Mouse (Mus musculus) heart, postnatal 10 days (tissue): ENCODE measurements around the gene Tubb2a. TPM values are rescaled to one million over a fixed set of nuclear protein-coding genes. Genes with fewer than 3 reads are reported as not detected.

ENCODE experiments used
- DNase-seq, 2 experiments: peaks; one replicate each; pipeline ENCODE4 v3.0.0; 2021
- intact Hi-C: fragments of 180-260 bp; cut with DNase I; formaldehyde crosslinking; loops from one replicate; pipeline ENCODE4 v1.15.1; 2025
- total RNA-seq, 2 experiments: library from RNA; stranded (reverse); gene quantifications; 2 replicates each; pipeline ENCODE4 v1.2.3; 2021

Gene Tubb2a
- 100 to 1,000 TPM; 114 to 117 TPM for total RNA-seq

- intact Hi-C loops, result loop anchor here (1.0 to 2.0 kb wide), 2 partner anchors 53 to 78 kb away; partner anchors contain the start of gene Tubb2b
These were observed at the start of gene Tubb2a for GRCm38 (mm10) chr13:34077492-34078271. Gene Tubb2a, minus strand, starts transcription at chr13:34078007.

GRCm38 (mm10) chr13:34125711-34126110 lies 47.9 kb upstream of the Tubb2a start:
- peak; percentile 70 to 71 for DNase-seq
- intact Hi-C loops, result no loop called here

More at GRCm38 (mm10) chr13:34077492-34078271, at the start of gene Tubb2a:
- peak; percentile 95 to 96 for DNase-seq

- DNase-seq, result no peak
- intact Hi-C loops, result no loop called here
These were observed 42.7 kb upstream of the Tubb2a start for GRCm38 (mm10) chr13:34120536-34120935.

GRCm38 (mm10) chr13:34119406-34119805 lies 41.6 kb upstream of the Tubb2a start:
- DNase-seq, result no peak
- intact Hi-C loops, result no loop called here

- intact Hi-C loops, result no loop called here
- DNase-seq, result no peak
These were observed 41.0 kb upstream of the Tubb2a start for GRCm38 (mm10) chr13:34118816-34119215.

DNA sequence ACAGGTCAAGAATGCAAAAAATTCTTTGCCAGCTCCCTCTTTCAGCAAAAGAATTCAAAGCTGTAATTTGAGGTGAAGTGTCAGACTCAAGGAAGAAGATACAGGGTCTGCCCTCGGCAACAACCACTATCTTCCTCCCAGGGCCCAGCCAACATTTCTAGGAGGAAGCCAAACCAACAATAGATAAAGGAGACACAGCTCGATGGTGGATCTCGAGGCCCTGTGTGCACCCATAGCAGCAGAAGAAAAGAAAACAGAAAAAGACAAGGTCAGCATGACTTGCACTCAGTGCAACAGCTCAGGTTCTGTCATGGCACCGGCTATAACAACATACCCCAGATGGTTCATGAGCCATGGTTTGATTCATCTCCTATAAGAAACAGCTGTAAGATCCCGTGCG lies 38.7 kb upstream of the Tubb2a start:
- intact Hi-C loops, result no loop called here
- no peak for DNase-seq

DNA sequence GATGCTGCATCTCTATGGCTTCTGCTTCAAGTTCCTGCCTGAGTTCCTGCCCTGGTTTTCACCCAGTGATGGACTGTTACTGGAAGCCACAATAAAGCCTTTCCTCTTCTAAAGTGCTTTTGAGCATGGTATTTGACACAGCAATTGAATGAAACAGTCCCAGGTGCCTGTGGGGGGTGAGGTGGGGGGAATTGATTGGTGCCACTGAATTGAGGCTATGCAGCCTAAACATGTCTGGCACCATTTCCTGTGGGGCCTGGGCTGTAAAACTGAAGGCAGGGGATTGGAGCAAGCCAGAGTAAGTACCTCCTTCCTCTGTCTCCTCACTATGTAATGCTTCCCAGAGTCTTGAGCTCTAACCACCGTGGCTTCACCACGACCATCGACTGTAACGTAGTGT lies 36.8 kb upstream of the Tubb2a start:
- intact Hi-C loops, result no loop called here
- DNase-seq, result no peak

DNA sequence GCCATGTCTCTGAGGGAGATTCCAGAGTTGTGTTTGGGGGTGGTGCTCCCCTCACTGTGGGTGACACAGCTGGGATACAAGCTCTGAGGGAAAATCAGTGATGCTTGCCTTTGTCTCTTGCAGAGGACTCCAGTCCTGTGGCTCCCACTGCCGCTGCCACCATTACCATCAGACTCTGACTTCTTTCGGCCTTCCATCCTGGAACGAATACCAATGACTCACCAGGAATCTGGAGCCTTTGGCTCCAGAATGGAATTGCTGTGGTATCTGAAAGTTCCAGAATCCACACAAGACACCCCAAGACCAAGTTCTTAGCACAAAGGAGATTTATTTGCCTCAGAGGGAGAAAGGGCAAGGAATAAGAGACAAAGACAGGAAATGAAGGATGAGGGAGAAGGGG lies 35.3 kb upstream of the Tubb2a start:
- no peak for DNase-seq
- intact Hi-C loops, result no loop called here

DNA sequence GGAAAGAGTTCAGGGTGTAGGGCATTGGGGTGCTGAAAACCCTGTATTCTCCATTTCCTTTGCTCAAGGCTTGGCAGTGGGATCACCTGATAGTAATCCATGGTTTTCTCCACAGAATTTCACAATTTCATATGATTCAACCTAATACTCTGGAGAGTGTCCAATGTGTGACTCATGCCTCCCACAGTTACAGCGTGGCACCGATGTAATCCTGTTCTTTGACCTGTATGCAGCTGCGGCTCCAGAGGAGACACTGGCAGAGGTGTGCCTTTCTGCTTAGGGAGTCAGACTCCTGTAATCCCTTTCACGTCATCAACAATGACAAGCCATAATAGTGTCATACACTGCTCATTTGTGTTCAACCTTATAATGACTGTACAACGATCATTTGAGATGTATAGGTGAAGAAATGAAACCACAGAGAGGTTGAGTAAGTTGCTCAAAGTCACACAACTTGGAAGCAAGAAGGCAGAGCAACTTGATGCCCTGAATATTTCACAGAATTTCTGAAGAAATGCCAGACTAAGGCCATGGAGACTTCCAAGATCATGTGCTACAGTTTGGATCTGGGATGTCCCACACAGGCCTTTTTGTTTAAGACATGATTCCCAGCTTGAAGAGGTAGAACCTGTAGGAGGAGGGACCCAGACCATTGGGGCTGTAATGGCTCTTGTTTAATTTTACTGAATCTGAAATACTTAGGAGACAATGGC lies 34.7 kb upstream of the Tubb2a start:
- intact Hi-C loops, result no loop called here
- peak in 1 of 2 experiments; percentile 20 for DNase-seq

GRCm38 (mm10) chr13:34111878-34112277 lies 34.1 kb upstream of the Tubb2a start:
- DNase-seq, result no peak
- intact Hi-C loops, result no loop called here

DNA sequence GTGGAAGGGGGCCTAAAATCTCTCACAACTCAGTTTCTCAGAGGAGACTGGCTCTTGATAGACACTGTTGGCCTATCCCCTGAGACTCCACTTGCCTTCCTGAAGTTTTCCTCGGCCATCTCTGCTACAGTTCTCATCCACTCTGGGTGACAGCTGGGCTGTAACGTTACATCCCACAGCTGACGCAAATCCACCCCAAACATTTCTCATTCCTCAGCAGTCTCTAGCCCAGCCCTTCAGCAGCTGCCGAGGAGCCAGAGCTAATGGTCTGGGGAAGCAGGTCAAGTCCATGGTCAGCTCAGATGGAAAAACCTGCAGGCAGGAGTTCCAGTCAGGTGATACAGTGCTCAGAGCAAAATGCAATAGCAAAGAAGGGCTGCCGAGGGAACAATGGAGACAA lies 33.2 kb upstream of the Tubb2a start:
- DNase-seq, result peak in 1 of 2 experiments; percentile 40
- intact Hi-C loops, result no loop called here

DNA sequence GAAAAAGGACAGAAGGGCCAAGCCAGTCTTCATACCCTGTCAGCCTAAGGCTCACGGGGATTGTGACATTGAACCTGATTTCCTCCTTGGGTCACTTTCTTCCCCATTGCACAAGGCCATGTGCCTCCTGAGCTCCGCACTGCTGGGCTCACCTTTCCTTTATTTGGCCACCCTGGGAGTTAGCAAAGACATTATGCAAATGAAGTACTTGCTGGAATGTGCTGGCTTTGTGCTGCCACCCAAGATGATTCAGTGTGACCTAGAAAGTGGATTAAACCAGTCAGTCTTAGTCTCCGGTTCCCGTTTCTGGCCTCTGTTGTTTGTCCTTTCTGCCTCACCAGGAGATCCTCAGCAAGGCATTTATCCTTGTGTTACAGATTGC lies 31.9 kb upstream of the Tubb2a start:
- peak in 1 of 2 experiments; percentile 20 for DNase-seq
- intact Hi-C loops, result no loop called here

DNA sequence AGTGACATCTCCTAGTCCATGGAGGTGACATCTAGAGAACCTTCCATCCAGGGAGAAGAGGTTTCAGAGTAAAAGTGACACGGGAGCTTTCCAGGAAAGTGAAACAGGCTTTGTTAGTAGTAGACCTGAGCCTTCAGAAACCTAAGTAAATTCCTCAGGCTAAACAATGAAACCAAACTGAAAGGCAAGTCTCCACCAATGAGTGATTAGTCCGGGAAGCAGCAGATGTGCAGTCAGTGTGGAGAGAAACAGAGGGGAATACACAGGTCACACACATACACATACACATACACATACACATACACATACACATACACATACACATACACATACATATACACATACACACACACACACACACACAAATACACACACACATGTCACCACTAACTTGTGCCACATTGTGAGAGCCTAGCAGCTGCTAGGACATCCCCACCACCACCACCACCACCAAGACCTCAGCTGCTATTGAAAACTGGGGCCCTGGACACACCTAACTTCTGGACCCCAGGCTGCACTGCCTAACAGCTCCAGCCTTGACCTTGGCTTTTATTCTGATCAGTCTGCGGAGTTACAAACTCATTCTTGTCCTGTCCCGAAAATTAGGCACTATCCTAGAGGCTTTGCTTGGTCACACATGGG lies 31.3 kb upstream of the Tubb2a start:
- no peak for DNase-seq
- intact Hi-C loops, result no loop called here

DNA sequence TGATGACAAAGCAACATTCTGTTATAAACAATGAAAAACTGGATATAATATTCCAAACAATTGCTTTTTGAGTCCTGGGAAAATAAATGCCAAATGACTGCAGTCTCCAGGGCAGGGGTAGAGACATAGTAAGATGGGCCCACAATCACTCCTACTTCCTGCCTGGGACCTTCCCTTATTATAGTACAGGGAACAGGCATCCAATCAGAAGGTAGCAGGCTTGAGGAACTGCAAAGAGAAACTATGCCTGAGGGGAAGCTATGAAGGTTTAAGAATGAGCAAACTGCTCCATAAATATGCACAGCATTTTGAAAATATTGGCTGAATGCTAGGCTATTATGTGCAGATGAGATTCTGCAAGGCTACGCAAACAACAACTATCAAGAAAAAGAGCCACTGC lies 29.2 kb upstream of the Tubb2a start:
- no peak for DNase-seq
- intact Hi-C loops, result no loop called here

- intact Hi-C loops, result no loop called here
- DNase-seq, result peak in 1 of 2 experiments; percentile 16
These were observed 28.4 kb upstream of the Tubb2a start for GRCm38 (mm10) chr13:34106256-34106655.

DNA sequence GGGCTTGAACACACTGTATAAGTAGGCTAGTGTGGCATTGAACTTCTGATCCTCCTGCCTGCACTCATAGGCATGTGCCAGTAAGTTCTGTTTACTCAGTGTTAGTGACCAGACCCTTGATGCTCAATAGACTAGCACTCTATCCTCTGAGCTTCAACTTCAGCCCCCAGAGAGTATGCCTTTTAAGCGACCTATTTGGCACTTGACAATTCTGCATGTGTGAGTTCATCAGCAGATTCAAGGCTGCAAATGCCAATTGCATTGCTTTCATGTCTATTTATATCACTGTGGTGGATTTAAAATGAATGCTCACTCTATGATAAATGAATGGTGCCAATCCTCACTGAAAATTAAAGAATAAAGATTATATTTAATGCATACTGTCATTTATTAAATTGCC lies 27.6 kb upstream of the Tubb2a start:
- DNase-seq, result peak; percentile 42 to 57
- intact Hi-C loops, result no loop called here

DNA sequence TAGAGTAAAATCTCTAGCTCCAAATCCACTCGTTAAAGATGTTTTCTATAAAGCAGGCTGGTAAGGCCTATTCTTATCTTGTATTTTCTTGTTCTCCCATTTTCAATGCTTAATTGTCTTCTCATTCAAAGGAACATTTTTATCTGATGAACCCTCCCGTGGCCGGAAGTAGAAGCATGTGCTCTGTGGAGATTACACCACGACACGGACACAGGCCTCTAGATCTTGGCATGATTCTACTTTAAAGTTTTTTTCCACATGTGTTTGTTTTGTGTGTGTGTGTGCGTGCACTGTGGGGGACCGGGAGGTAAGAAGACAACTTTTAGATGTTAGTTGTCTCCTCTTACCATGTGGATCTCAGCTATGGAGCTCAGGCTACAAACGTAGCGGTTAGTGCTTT lies 24.1 kb upstream of the Tubb2a start:
- DNase-seq, result peak in 1 of 2 experiments; percentile 12
- intact Hi-C loops, result no loop called here

- intact Hi-C loops, result no loop called here
- DNase-seq, result no peak
These were observed 23.4 kb upstream of the Tubb2a start for GRCm38 (mm10) chr13:34101247-34101646.

GRCm38 (mm10) chr13:34100733-34101132 lies 22.9 kb upstream of the Tubb2a start:
- intact Hi-C loops, result no loop called here
- DNase-seq, result no peak

GRCm38 (mm10) chr13:34097086-34097485 lies 19.3 kb upstream of the Tubb2a start:
- intact Hi-C loops, result loop anchor here (2.0 kb wide), 1 partner anchor 16 kb away; no protein-coding TSS in a partner anchor
- DNase-seq, result no peak

- peak in 1 of 2 experiments; percentile 44 for DNase-seq
- intact Hi-C loops, result loop anchor here (2.0 kb wide), 1 partner anchor 16 kb away; no protein-coding TSS in a partner anchor
These were observed 18.6 kb upstream of the Tubb2a start for GRCm38 (mm10) chr13:34096455-34096854.
